Mouse (Mus musculus): Measurements from ENCODE around the gene Wdr18.

Gene Wdr18

GRCm38 (mm10) chr10:79921572-79921971, 38.4 kb upstream of the Wdr18 start:
- Histone ChIP-seq H3K36me3 (ENCODE audit: control insufficient read depth, insufficient read depth, low read length, poor library complexity, severe bottlenecking) (no peaks in the 10 kb centered on the region), H3K27me3 (ENCODE audit: control insufficient read depth, insufficient read depth, low read length, poor library complexity, severe bottlenecking) (no peaks in the 10 kb centered on the region)
- DNase-seq (ENCODE audit: low read depth, low spot score) = no peak

- peak; percentile 94 for DNase-seq (ENCODE audit: low read depth, low spot score)
- H3K36me3 ChIP-seq (ENCODE audit: control insufficient read depth, insufficient read depth, low read length, poor library complexity, severe bottlenecking) = no peaks in the 10 kb centered on the region
- H3K27me3 ChIP-seq (ENCODE audit: control insufficient read depth, insufficient read depth, low read length, poor library complexity, severe bottlenecking) = no peaks in the 10 kb centered on the region
These were observed 34.8 kb upstream of the Wdr18 start for GRCm38 (mm10) chr10:79924998-79925784.

- Histone ChIP-seq H3K27me3 (ENCODE audit: control insufficient read depth, insufficient read depth, low read length, poor library complexity, severe bottlenecking) (no peaks in the 10 kb centered on the region), H3K36me3 (ENCODE audit: control insufficient read depth, insufficient read depth, low read length, poor library complexity, severe bottlenecking) (no peaks in the 10 kb centered on the region)
- peak; percentile 62 for DNase-seq (ENCODE audit: low read depth, low spot score)
These were observed 34.0 kb upstream of the Wdr18 start for GRCm38 (mm10) chr10:79925785-79926490.

GRCm38 (mm10) chr10:79926491-79927323, 33.2 kb upstream of the Wdr18 start, which contains the start of gene Arid3a:
Gene Arid3a, plus strand, starts transcription at chr10:79927043.
- Histone ChIP-seq H3K27me3 (ENCODE audit: control insufficient read depth, insufficient read depth, low read length, poor library complexity, severe bottlenecking) (no peaks in the 10 kb centered on the region), H3K36me3 (ENCODE audit: control insufficient read depth, insufficient read depth, low read length, poor library complexity, severe bottlenecking) (peaks cover 2% of the 10 kb centered on the region; the same call in 1 of the 2 replicates)
- DNase-seq (ENCODE audit: low read depth, low spot score) = peak; percentile 93

GRCm38 (mm10) chr10:79927324-79928029, 32.5 kb upstream of the Wdr18 start:
- Histone ChIP-seq H3K36me3 (ENCODE audit: control insufficient read depth, insufficient read depth, low read length, poor library complexity, severe bottlenecking) (peaks cover 2% of the 10 kb centered on the region; the same call in 1 of the 2 replicates), H3K27me3 (ENCODE audit: control insufficient read depth, insufficient read depth, low read length, poor library complexity, severe bottlenecking) (no peaks in the 10 kb centered on the region)
- peak; percentile 57 for DNase-seq (ENCODE audit: low read depth, low spot score)

- Histone ChIP-seq H3K27me3 (ENCODE audit: control insufficient read depth, insufficient read depth, low read length, poor library complexity, severe bottlenecking) (no peaks in the 10 kb centered on the region), H3K36me3 (ENCODE audit: control insufficient read depth, insufficient read depth, low read length, poor library complexity, severe bottlenecking) (peaks cover 2% of the 10 kb centered on the region; the same call in 1 of the 2 replicates)
- peak; percentile 63 for DNase-seq (ENCODE audit: low read depth, low spot score)
These were observed 31.8 kb upstream of the Wdr18 start for GRCm38 (mm10) chr10:79928030-79928694.

GRCm38 (mm10) chr10:79928907-79929701, 30.8 kb upstream of the Wdr18 start:
- H3K27me3 ChIP-seq (ENCODE audit: control insufficient read depth, insufficient read depth, low read length, poor library complexity, severe bottlenecking) = no peaks in the 10 kb centered on the region
- peaks cover 2% of the 10 kb centered on the region; the same call in 1 of the 2 replicates for H3K36me3 ChIP-seq (ENCODE audit: control insufficient read depth, insufficient read depth, low read length, poor library complexity, severe bottlenecking)
- DNase-seq (ENCODE audit: low read depth, low spot score) = no peak

GRCm38 (mm10) chr10:79929967-79930825, 29.8 kb upstream of the Wdr18 start:
- Histone ChIP-seq H3K27me3 (ENCODE audit: control insufficient read depth, insufficient read depth, low read length, poor library complexity, severe bottlenecking) (no peaks in the 10 kb centered on the region), H3K36me3 (ENCODE audit: control insufficient read depth, insufficient read depth, low read length, poor library complexity, severe bottlenecking) (peaks cover 2% of the 10 kb centered on the region; the same call in 1 of the 2 replicates)
- DNase-seq (ENCODE audit: low read depth, low spot score) = no peak

GRCm38 (mm10) chr10:79930826-79931186, 29.1 kb upstream of the Wdr18 start:
- no peaks in the 10 kb centered on the region for H3K27me3 ChIP-seq (ENCODE audit: control insufficient read depth, insufficient read depth, low read length, poor library complexity, severe bottlenecking)
- peaks cover 2% of the 10 kb centered on the region; the same call in 1 of the 2 replicates for H3K36me3 ChIP-seq (ENCODE audit: control insufficient read depth, insufficient read depth, low read length, poor library complexity, severe bottlenecking)
- no peak for DNase-seq (ENCODE audit: low read depth, low spot score)

GRCm38 (mm10) chr10:79931797-79932196, 28.2 kb upstream of the Wdr18 start:
- no peaks in the 10 kb centered on the region for H3K27me3 ChIP-seq (ENCODE audit: control insufficient read depth, insufficient read depth, low read length, poor library complexity, severe bottlenecking)
- DNase-seq (ENCODE audit: low read depth, low spot score) = no peak
- peaks cover 2% of the 10 kb centered on the region; the same call in 1 of the 2 replicates for H3K36me3 ChIP-seq (ENCODE audit: control insufficient read depth, insufficient read depth, low read length, poor library complexity, severe bottlenecking)

GRCm38 (mm10) chr10:79932736-79933135, 27.2 kb upstream of the Wdr18 start:
- DNase-seq (ENCODE audit: low read depth, low spot score) = no peak
- H3K36me3 ChIP-seq (ENCODE audit: control insufficient read depth, insufficient read depth, low read length, poor library complexity, severe bottlenecking) = peaks cover 2% of the 10 kb centered on the region; the same call in 1 of the 2 replicates
- no peaks in the 10 kb centered on the region for H3K27me3 ChIP-seq (ENCODE audit: control insufficient read depth, insufficient read depth, low read length, poor library complexity, severe bottlenecking)

GRCm38 (mm10) chr10:79933145-79933679, 26.7 kb upstream of the Wdr18 start:
- no peaks in the 10 kb centered on the region for H3K27me3 ChIP-seq (ENCODE audit: control insufficient read depth, insufficient read depth, low read length, poor library complexity, severe bottlenecking)
- DNase-seq (ENCODE audit: low read depth, low spot score) = no peak
- peaks cover 2% of the 10 kb centered on the region; the same call in 1 of the 2 replicates for H3K36me3 ChIP-seq (ENCODE audit: control insufficient read depth, insufficient read depth, low read length, poor library complexity, severe bottlenecking)
